Mouse (Mus musculus): ENCODE results near the gene Lzic. TPM values are rescaled to one million over a fixed set of nuclear protein-coding genes. Genes with fewer than 3 reads are reported as not detected.
"Not testable (repeated sequence)": the region's sequence is repeated elsewhere in the genome, so short reads cannot be mapped to it uniquely, and the experiment has no call there.

The Lzic gene
- polyA plus RNA-seq, 1 experiment from 2014 or later: 61.5 TPM

DNA sequence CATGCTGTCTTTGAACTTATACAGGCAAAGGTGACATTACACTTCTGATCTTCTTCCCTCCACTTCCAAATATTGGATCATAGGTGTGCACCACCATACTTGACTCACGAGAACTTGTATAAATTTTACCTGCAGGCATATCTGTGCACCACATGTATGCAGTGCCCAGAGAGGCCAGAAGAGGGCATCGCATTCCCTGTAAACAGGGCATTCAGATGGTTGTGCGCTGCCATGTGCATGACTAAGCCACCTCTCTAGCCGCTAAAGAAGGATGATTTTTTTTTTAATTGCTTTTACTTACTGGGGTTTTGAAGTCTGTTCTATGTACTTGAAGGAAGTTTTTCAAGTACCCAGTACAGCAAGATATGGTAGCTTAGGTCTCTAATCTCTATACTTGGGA is 31.4 kb upstream of the Lzic start:
- ATAC-seq (ENCODE audit: insufficient number of reproducible peaks, low FRiP score, low TSS enrichment, low read depth) (no peak), DNase-seq (ENCODE audit: low spot score) (peak; percentile 56)
- Histone ChIP-seq H3K4me3 (ENCODE audit: low read depth, low read length) (no peak overlapping the region), H3K4me2 (ENCODE audit: low read depth, severe bottlenecking) (no peak overlapping the region), H3K36me3 (ENCODE audit: control insufficient read depth, insufficient read depth, low read length) (no peaks in the 10 kb centered on the region), H3K27me3 (ENCODE audit: control insufficient read depth, insufficient read depth, low read length) (no peaks in the 10 kb centered on the region), H3K9me3 (ENCODE audit: control insufficient read depth, low read length) (no peaks in the 10 kb centered on the region), H3K4me1 (ENCODE audit: control insufficient read depth, insufficient read depth, low read length) (no peaks in the 10 kb centered on the region), H3K9ac (ENCODE audit: low read length) (no peak overlapping the region), H3K27ac (replicated peaks; ENCODE audit: low read depth, low read length) (no peak overlapping the region)
- WGBS: 77% methylated on average over 4 of the region's 4 CpGs

DNA sequence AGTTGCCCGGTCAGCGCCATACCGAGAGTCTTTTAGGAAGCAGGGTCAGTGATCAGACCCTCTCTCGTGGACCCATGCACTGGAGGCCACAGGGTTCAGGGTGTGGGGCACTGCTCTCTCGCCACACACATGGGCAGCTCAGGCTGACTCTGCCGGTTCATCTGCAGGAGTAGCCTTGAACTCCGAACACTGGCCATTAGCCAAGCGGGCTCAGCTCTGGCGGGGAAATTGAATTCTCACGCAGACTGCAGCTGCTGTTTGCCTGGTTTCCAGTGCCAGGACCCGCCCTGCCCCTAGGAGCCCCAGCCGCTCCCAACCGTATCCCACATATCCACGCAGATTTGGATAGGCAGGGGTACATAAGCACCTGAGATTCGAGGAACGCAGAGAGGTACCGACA is 30.8 kb upstream of the Lzic start:
- Histone ChIP-seq H3K36me3 (ENCODE audit: control insufficient read depth, insufficient read depth, low read length) (no peaks in the 10 kb centered on the region), H3K9me3 (ENCODE audit: control insufficient read depth, low read length) (no peaks in the 10 kb centered on the region), H3K4me2 (ENCODE audit: low read depth, severe bottlenecking) (no peak overlapping the region), H3K27ac (replicated peaks; ENCODE audit: low read depth, low read length) (no peak overlapping the region), H3K27me3 (ENCODE audit: control insufficient read depth, insufficient read depth, low read length) (no peaks in the 10 kb centered on the region), H3K4me1 (ENCODE audit: control insufficient read depth, insufficient read depth, low read length) (no peaks in the 10 kb centered on the region), H3K9ac (ENCODE audit: low read length) (no peak overlapping the region), H3K4me3 (ENCODE audit: low read depth, low read length) (no peak overlapping the region)
- 84% methylated on average over 17 of the region's 17 CpGs for WGBS
- ATAC-seq (ENCODE audit: insufficient number of reproducible peaks, low FRiP score, low TSS enrichment, low read depth): no peak
- DNase-seq (ENCODE audit: low spot score): no peak

DNA sequence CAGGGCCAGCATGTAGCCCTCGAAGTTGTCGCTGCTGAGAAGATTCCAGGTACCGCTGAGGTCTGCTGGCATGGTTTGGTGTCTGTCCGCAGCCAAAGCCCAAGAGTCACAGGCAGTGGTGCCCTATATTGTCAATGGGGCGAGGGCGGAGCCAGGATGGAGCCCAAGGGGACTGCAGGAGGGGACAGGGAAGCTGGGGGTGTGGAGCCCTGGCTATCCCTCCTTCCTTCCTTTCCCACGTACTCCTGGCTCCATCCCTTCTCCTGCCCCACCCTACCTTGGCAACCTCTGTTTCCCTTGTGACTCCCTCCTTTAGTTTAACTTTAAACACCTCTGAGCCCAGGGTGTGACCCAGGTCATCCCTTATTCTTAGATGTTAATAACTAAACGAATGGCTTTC is 30.1 kb upstream of the Lzic start, which contains the start of gene Rbp7:
TSS of gene Rbp7 (minus strand) at position 100 of the 400 bp plus-strand sequence.
- Histone ChIP-seq H3K9ac (ENCODE audit: low read length) (no peak within 1 kb of the TSS), H3K4me2 (ENCODE audit: low read depth, severe bottlenecking) (no peak within 1 kb of the TSS), H3K27ac (replicated peaks; ENCODE audit: low read depth, low read length) (no peak within 1 kb of the TSS), H3K4me3 (ENCODE audit: low read depth, low read length) (no peak within 1 kb of the TSS), H3K9me3 (ENCODE audit: control insufficient read depth, low read length) (no peaks in the 10 kb centered on the region), H3K27me3 (ENCODE audit: control insufficient read depth, insufficient read depth, low read length) (no peaks in the 10 kb centered on the region), H3K36me3 (ENCODE audit: control insufficient read depth, insufficient read depth, low read length) (no peaks in the 10 kb centered on the region), H3K4me1 (ENCODE audit: control insufficient read depth, insufficient read depth, low read length) (no peaks in the 10 kb centered on the region)
- WGBS: 45% methylated on average over 8 of the region's 8 CpGs
- ATAC-seq (ENCODE audit: insufficient number of reproducible peaks, low FRiP score, low TSS enrichment, low read depth): no peak
- DNase-seq (ENCODE audit: low spot score): no peak

DNA sequence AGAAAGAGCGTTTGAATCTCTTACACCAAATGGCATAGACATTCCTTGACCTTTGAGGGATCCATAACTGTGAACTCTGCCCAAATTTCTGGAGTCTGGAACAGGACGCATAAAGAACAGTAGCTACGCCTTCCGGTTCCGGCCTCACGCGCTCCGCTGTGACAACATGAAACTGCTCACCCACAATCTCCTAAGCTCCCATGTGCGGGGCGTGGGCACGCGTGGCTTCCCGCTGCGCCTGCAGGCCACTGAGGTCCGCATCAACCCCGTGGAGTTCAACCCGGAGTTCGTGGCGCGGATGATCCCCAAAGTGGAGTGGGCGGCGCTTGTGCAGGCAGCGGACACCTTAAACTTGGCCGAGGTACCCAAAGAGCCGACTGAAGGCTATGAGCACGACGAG is 27.9 kb upstream of the Lzic start:
- not testable (repeated sequence) for ATAC-seq (ENCODE audit: insufficient number of reproducible peaks, low FRiP score, low TSS enrichment, low read depth); DNase-seq (ENCODE audit: low spot score); H3K27ac ChIP-seq (replicated peaks; ENCODE audit: low read depth, low read length); H3K9ac ChIP-seq (ENCODE audit: low read length); H3K36me3 ChIP-seq (ENCODE audit: control insufficient read depth, insufficient read depth, low read length); H3K4me3 ChIP-seq (ENCODE audit: low read depth, low read length); H3K4me2 ChIP-seq (ENCODE audit: low read depth, severe bottlenecking); H3K27me3 ChIP-seq (ENCODE audit: control insufficient read depth, insufficient read depth, low read length); H3K4me1 ChIP-seq (ENCODE audit: control insufficient read depth, insufficient read depth, low read length); H3K9me3 ChIP-seq (ENCODE audit: control insufficient read depth, low read length)
- 86% methylated on average over 25 of the region's 27 CpGs for WGBS

DNA sequence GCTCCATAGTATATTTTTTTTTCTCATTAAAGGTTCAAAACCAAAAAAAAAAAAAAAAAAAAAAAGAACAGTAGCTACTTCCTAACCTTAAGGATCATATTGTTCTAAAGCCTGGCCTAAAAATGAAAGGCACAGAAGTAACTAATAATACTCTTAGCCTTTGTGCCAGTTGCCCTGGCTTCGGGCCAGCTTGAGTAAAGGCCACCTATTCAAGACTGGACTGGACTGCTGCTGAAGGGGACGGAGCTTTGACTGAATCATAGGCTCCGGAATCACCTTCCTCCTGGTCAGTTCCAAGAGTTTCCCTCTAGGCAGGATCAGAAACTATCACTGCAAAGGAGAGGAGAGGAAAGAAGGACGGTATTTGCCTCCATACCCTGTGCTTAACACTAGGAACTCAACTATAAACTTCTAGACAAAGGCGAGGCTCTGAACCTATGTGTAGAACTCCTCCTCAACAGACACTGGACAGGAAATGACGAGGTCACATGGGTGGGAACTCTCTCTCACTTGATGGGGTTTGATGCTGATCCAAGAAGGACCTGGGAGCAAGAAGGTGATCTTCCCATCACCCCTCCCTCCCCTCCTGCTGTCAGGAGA is 27.1 kb upstream of the Lzic start:
- no peak overlapping the region for H3K4me3 ChIP-seq (ENCODE audit: low read depth, low read length)
- DNase-seq (ENCODE audit: low spot score) (no peak), ATAC-seq (ENCODE audit: insufficient number of reproducible peaks, low FRiP score, low TSS enrichment, low read depth) (no peak)
- WGBS: 80% methylated on average over 6 of the region's 6 CpGs
- H3K27me3 ChIP-seq (ENCODE audit: control insufficient read depth, insufficient read depth, low read length): no peaks in the 10 kb centered on the region
- no peak overlapping the region for H3K27ac ChIP-seq (replicated peaks; ENCODE audit: low read depth, low read length)
- no peak overlapping the region for H3K4me2 ChIP-seq (ENCODE audit: low read depth, severe bottlenecking)
- H3K4me1 ChIP-seq (ENCODE audit: control insufficient read depth, insufficient read depth, low read length): no peaks in the 10 kb centered on the region
- H3K9ac ChIP-seq (ENCODE audit: low read length): no peak overlapping the region
- no peaks in the 10 kb centered on the region for H3K9me3 ChIP-seq (ENCODE audit: control insufficient read depth, low read length)
- no peaks in the 10 kb centered on the region for H3K36me3 ChIP-seq (ENCODE audit: control insufficient read depth, insufficient read depth, low read length)

DNA sequence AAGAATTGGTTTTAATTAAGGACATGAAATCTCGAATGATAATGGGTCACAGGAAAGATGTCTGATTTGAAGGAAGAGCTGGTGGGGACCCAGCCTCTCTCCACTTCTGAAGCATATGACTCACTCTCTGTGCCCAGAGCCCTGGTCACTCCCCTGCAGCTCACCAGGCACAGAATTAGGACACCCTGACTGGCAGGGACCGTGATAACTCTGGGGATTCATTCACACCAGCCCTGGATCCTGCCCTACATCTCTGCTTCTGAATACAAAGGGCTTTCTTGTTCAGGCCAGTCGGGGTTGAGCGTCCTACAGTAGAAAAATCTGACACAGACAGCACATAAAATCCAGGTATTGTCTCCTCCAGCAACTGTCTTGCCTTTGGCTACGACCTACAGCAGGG is 26.5 kb upstream of the Lzic start:
- Histone ChIP-seq H3K36me3 (ENCODE audit: control insufficient read depth, insufficient read depth, low read length) (no peaks in the 10 kb centered on the region), H3K27ac (replicated peaks; ENCODE audit: low read depth, low read length) (no peak overlapping the region), H3K4me3 (ENCODE audit: low read depth, low read length) (no peak overlapping the region), H3K27me3 (ENCODE audit: control insufficient read depth, insufficient read depth, low read length) (no peaks in the 10 kb centered on the region), H3K4me2 (ENCODE audit: low read depth, severe bottlenecking) (no peak overlapping the region), H3K9me3 (ENCODE audit: control insufficient read depth, low read length) (no peaks in the 10 kb centered on the region), H3K4me1 (ENCODE audit: control insufficient read depth, insufficient read depth, low read length) (no peaks in the 10 kb centered on the region), H3K9ac (ENCODE audit: low read length) (no peak overlapping the region)
- DNase-seq (ENCODE audit: low spot score): no peak
- 79% methylated on average over 5 of the region's 5 CpGs for WGBS
- no peak for ATAC-seq (ENCODE audit: insufficient number of reproducible peaks, low FRiP score, low TSS enrichment, low read depth)

DNA sequence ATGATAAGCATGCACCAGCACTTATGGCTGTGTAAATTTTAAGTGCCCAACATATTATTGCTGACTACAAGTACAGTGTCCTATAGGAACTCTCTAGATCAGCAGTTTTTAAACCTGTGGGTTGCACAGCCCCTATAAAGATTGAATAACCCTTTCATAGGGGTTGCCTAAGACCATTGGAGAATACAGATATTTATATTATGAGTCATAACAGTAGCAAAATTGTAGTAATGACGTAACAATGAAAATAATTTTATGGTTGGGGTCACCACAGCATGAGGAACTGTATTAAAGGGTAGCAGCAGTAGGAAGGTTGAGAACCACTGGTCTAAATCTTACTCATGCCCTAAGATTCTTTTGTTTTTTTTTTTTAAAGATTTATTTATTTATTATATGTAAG is 25.6 kb upstream of the Lzic start:
- DNase-seq (ENCODE audit: low spot score) (no peak), ATAC-seq (ENCODE audit: insufficient number of reproducible peaks, low FRiP score, low TSS enrichment, low read depth) (no peak)
- 90% methylated on average over 1 of the region's 1 CpGs for whole genome bisulfite sequencing
- H3K27ac ChIP-seq (replicated peaks; ENCODE audit: low read depth, low read length): no peak overlapping the region
- no peaks in the 10 kb centered on the region for H3K4me1 ChIP-seq (ENCODE audit: control insufficient read depth, insufficient read depth, low read length)
- no peak overlapping the region for H3K9ac ChIP-seq (ENCODE audit: low read length)
- H3K9me3 ChIP-seq (ENCODE audit: control insufficient read depth, low read length): no peaks in the 10 kb centered on the region
- no peaks in the 10 kb centered on the region for H3K27me3 ChIP-seq (ENCODE audit: control insufficient read depth, insufficient read depth, low read length)
- no peaks in the 10 kb centered on the region for H3K36me3 ChIP-seq (ENCODE audit: control insufficient read depth, insufficient read depth, low read length)
- no peak overlapping the region for H3K4me3 ChIP-seq (ENCODE audit: low read depth, low read length)
- H3K4me2 ChIP-seq (ENCODE audit: low read depth, severe bottlenecking): no peak overlapping the region

DNA sequence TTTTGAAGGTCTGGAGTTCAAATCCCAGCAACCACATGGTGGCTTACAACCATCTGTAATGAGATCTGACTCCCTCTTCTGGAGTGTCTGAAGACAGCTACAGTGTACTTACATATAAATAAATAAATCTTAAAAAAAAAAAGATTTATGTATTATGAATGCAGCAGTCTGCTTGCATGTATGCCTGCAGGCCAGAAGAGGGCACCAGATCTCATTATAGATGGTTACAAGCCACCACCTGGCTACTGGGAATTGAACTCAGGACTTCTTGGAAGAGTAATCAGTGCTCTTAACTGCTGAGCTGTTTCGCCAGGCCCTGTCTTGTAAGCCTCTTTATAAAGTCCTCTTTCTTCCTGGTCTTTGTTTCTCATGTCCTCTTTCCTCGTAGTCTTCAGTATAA is 24.6 kb upstream of the Lzic start:
- not testable (repeated sequence) for H3K4me3 ChIP-seq (ENCODE audit: low read depth, low read length); H3K4me2 ChIP-seq (ENCODE audit: low read depth, severe bottlenecking); H3K9me3 ChIP-seq (ENCODE audit: control insufficient read depth, low read length); H3K36me3 ChIP-seq (ENCODE audit: control insufficient read depth, insufficient read depth, low read length); H3K9ac ChIP-seq (ENCODE audit: low read length); ATAC-seq (ENCODE audit: insufficient number of reproducible peaks, low FRiP score, low TSS enrichment, low read depth); DNase-seq (ENCODE audit: low spot score); H3K27me3 ChIP-seq (ENCODE audit: control insufficient read depth, insufficient read depth, low read length); H3K4me1 ChIP-seq (ENCODE audit: control insufficient read depth, insufficient read depth, low read length); H3K27ac ChIP-seq (replicated peaks; ENCODE audit: low read depth, low read length)
- 90% methylated on average over 2 of the region's 2 CpGs for WGBS
